Mouse (Mus musculus): Measurements from ENCODE around the gene Krt36.

Krt36 gene

GRCm38 (mm10) chr11:100105576-100106122 lies at the start of gene Krt36:
TSS of gene Krt36 (minus strand) at chr11:100105626.
- no peak for TF ChIP-seq GATA4 (IDR thresholded peaks at IDR 0.05; ENCODE audit: insufficient replicate concordance, low read length)

GRCm38 (mm10) chr11:100148615-100149330 lies 43.3 kb upstream of the Krt36 start, which contains the start of gene Krt19:
TSS of gene Krt19 (minus strand) at chr11:100148665.
- TF ChIP-seq GATA4 (IDR thresholded peaks at IDR 0.05; ENCODE audit: insufficient replicate concordance, low read length), result no peak

- TF ChIP-seq GATA4 (IDR thresholded peaks at IDR 0.05; ENCODE audit: insufficient replicate concordance, low read length), result no peak
These were observed 42.3 kb upstream of the Krt36 start for GRCm38 (mm10) chr11:100147566-100148353.

GRCm38 (mm10) chr11:100145858-100146560 lies 40.6 kb upstream of the Krt36 start:
- TF ChIP-seq GATA4 (IDR thresholded peaks at IDR 0.05; ENCODE audit: insufficient replicate concordance, low read length), result no peak

- TF ChIP-seq GATA4 (IDR thresholded peaks at IDR 0.05; ENCODE audit: insufficient replicate concordance, low read length), result no peak
These were observed 39.7 kb upstream of the Krt36 start for GRCm38 (mm10) chr11:100145104-100145503.

- TF ChIP-seq GATA4 (IDR thresholded peaks at IDR 0.05; ENCODE audit: insufficient replicate concordance, low read length), result no peak
These were observed 35.5 kb upstream of the Krt36 start for GRCm38 (mm10) chr11:100140966-100141365.

GRCm38 (mm10) chr11:100139391-100139790 lies 34.0 kb upstream of the Krt36 start:
- no peak for TF ChIP-seq GATA4 (IDR thresholded peaks at IDR 0.05; ENCODE audit: insufficient replicate concordance, low read length)

GRCm38 (mm10) chr11:100138809-100139208 lies 33.4 kb upstream of the Krt36 start:
- no peak for TF ChIP-seq GATA4 (IDR thresholded peaks at IDR 0.05; ENCODE audit: insufficient replicate concordance, low read length)

- TF ChIP-seq GATA4 (IDR thresholded peaks at IDR 0.05; ENCODE audit: insufficient replicate concordance, low read length), result no peak
These were observed 32.3 kb upstream of the Krt36 start for GRCm38 (mm10) chr11:100137693-100138092.

- TF ChIP-seq GATA4 (IDR thresholded peaks at IDR 0.05; ENCODE audit: insufficient replicate concordance, low read length), result no peak
These were observed 31.1 kb upstream of the Krt36 start for GRCm38 (mm10) chr11:100136559-100136958.

- no peak for TF ChIP-seq GATA4 (IDR thresholded peaks at IDR 0.05; ENCODE audit: insufficient replicate concordance, low read length)
These were observed 30.3 kb upstream of the Krt36 start, which contains the start of gene Krt15 for GRCm38 (mm10) chr11:100135731-100136130. TSS of gene Krt15 (minus strand) at chr11:100135928.

GRCm38 (mm10) chr11:100124901-100125300 lies 19.5 kb upstream of the Krt36 start:
- TF ChIP-seq GATA4 (IDR thresholded peaks at IDR 0.05; ENCODE audit: insufficient replicate concordance, low read length), result no peak

- TF ChIP-seq GATA4 (IDR thresholded peaks at IDR 0.05; ENCODE audit: insufficient replicate concordance, low read length), result no peak
These were observed 16.0 kb upstream of the Krt36 start, which contains the start of gene Krt13 for GRCm38 (mm10) chr11:100121466-100121865. TSS of gene Krt13 (minus strand) at chr11:100121566.

- TF ChIP-seq GATA4 (IDR thresholded peaks at IDR 0.05; ENCODE audit: insufficient replicate concordance, low read length), result no peak
These were observed 14.9 kb upstream of the Krt36 start for GRCm38 (mm10) chr11:100120331-100120730.

GRCm38 (mm10) chr11:100113742-100114029 lies 8.3 kb upstream of the Krt36 start:
- no peak for TF ChIP-seq GATA4 (IDR thresholded peaks at IDR 0.05; ENCODE audit: insufficient replicate concordance, low read length)
